Mouse (Mus musculus): ENCODE measurements around the gene Limd1.

DNA sequence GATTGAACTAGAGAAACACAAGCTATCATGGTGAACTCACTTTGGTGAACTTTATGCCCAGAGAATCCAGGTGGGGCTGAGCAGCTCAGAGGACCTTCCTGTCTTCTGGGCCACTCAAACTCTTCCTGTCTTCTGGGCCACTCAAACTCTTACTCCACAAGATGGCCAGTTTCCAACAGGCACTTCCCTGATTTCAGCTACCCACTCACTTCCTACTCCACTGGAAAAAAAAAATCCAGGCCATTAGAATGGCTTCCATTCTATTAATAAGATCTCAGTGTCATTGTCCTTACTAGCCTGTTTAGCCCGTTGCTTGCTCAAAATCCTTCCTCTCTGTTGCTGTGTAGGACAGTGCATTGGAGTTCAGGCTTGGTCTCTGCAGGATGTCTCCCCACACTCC is 2.9 kb upstream of the Limd1 start:
- TF ChIP-seq CTCF (IDR thresholded peaks at IDR 0.05; ENCODE audit: borderline replicate concordance, extremely low read depth, insufficient read depth, insufficient read length) (no peak), POLR2A (IDR thresholded peaks at IDR 0.05; ENCODE audit: borderline replicate concordance, extremely low read depth, insufficient read depth, insufficient read length, poor library complexity, severe bottlenecking) (no peak)

Measured in brain, embryonic 14.5 days (tissue).